Mouse (Mus musculus) spleen, adult 2 months (tissue): ENCODE data around the gene Mrpl14.

ENCODE experiments used
- CTCF ChIP-seq: fragments of 200-500 bp; IDR thresholded peaks from 2 replicates; pipeline ENCODE4 v1.5.1; 2011; ENCODE audit warnings: mild to moderate bottlenecking, inconsistent platforms; ENCODE audit not compliant: insufficient read depth, insufficient read length, insufficient replicate concordance; ENCODE audit errors: extremely low read depth
- POLR2A ChIP-seq: fragments of 200-500 bp; IDR thresholded peaks from 2 replicates; pipeline ENCODE4 v1.6.1; 2011; ENCODE audit warnings: low read depth, low read length, inconsistent platforms

- TF ChIP-seq CTCF (no peak), POLR2A (no peak)
Observed at GRCm38 (mm10) chr17:45726249-45726648, 40.1 kb downstream of the Mrpl14 start.
